Mouse (Mus musculus) right cerebral cortex, postnatal 25 days (tissue): ENCODE measurements around the gene Tecpr1.

Source experiments
- DNase-seq: peaks from one replicate; pipeline ENCODE4 v3.0.0; 2022

Gene Tecpr1

DNA sequence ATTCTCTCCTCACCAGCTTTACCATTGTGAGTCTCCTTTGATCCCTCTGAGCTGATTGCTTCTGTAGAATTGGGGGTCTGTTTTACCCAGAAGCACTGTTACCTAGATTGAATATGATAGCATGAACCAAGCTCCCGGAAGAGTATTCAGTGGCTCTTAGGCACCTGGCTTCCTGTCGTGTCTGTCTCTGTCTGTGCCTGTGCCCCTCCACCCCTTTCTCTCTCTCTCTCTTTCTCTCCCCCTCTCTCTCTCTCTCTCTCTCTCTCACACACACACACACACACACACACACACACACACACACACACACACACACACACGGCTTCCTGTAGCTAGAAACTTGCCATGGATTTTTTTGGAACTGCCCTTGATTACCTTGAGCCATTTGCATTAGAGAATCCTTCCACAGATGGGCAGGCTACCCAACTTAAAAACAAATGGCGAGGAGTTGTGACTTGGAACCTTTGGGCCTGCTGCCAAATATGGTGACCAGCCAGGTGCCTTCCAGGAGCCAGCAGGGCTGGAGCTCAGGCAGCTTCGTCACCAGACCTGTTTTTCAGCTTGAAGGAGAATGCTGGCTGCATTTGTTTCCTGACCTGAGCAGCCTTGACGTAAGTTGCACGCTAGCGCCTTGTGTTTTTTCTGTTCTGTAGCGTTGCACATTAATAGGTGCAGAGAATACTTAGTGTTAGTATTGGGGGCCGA is 60.5 kb downstream of the Tecpr1 start:
- no peak for DNase-seq

DNA sequence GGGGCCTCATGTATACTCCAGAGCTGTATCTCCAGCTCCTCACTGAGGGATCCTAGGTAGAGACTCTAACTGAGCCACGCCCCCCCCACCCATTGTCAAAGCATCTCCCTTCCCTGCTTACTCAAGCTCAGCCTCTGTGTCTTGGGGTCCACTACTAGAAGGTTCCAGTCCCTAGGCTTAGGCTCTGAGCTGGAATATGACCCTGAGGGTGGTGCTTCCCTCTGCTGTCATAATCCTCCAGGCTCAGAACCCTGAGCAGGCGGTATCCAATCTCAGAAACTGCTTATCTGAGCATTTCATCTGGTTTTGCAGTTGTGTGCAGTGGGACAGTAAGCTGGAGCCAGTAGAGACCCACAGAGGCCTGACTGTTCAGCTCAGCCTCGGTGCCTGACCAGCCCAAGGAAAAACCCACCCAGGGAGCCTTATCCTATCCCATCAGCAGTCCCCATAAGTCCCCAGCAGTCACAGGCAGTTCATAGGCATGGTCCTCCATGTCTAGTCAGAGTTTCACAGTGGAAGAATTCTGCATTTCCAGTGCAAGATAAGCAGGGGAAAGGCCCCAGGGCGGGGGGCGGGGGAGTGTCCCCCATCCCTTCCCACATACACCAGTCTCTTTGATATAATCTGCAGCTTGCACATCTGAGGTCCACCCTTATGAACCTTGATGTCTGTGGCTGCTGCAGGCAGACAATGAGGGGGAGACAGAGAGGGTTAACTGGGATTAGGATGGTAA is 61.2 kb downstream of the Tecpr1 start:
- DNase-seq = no peak

DNA sequence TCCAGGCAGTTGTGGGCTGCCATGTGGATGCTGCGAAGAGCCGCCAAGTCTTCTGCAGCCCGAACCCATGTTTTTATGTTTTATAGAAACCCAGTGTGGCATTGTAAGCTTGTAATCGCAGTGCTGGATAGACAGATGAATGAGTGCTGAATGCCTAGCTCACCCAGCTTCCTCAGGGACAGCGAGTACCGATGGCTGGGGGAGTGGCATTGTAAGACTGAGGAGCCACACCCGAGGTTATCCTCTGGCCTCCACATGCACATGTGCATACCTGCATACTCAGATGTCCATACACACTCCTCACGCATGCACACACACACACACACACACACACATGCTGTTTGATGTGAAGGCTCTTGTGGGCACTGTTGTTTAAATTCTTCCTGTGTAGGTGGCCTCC is 64.3 kb downstream of the Tecpr1 start:
- DNase-seq = no peak

DNA sequence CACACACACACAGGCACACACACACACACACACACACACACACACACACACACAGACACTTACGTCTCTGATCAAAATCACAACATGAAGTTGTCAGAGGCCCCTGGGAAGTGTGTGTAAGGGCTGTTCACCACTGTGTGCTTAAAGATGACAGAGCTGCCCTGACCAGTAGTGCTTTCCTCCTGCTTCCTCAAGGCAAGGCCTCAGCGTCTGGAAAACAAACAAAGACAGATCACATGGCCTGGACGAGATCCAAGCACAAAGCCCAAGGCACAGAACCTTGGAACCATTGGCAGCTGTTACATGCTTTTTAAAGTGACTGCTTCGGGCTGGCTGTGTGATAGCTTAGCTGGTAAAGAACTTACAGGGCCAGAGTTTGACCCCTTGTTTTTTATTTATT is 64.8 kb downstream of the Tecpr1 start:
- DNase-seq = no peak

DNA sequence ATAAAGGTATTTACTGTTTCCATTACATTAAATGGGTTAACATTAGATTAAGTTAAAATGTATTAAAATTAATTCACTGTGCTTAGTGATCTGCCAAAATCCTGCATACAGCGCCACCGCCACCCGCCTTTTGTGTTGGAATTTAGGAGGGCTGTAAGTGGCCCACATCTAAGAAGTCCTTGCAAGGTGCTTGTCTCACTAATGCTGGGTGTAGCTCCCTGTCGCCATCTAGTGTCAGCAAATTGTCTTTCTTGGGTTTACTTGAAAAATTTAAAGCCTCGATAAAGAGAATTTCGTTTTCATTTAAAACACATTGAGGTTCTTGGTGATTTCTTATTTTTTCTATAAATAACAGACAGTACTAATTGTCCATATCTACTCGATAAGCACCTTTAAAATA is 68.9 kb downstream of the Tecpr1 start:
- peak; percentile 44 for DNase-seq

DNA sequence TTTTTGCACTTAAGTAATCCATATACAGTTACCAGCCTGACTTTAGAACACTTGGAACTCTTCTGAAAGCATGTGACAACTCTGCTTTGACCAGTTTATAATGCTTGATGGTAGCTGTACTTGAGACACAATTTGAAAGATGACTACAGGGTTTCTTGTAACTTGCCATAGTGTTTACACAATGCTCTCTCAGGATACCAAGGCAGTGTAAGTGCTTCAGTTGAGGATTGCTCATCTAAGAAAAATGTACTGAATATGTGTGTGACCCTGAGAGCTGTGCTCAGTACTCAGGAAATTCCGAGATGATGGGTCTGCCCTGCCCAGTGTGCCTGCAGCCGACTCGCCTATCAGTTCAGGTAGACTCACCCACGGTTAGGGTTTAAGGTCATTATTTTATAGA is 72.1 kb downstream of the Tecpr1 start:
- DNase-seq = no peak

DNA sequence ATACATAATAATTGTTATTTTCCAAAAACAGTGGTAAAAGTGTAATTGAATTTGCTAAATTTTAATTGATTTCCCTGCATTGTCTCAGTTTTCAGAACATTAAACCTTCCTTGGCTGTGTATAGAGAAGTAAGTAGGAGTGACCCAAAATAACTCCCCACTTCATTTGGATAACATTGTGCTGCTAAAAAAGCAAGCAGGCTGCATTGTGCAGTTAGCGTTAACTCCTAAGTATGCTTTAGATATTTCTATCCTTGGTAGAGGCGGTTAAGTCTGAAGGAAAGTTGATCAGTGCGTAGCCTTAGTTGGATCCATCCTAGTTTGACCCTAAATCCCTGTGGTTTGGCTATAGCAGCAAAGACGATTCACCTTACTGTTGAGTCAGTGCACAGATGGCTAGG is 73.9 kb downstream of the Tecpr1 start:
- DNase-seq = no peak

DNA sequence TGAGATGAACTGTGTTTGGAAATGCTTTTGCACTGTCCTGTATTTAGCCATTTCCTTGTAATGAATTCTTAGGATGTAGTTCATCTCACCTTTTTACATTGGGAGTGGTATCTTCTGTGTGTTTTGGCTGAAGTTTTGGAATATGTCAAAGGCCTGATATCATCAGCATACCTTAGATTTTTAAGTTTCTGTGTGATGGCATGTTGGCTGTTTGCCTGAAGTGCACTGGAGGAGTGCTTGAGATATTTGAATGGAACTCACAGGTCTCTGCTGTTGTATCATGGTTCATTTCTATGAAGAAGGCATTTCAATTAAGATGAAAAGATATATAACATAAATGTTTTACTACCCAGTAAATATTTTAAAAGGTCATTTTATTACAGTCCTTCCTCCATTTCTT is 76.5 kb downstream of the Tecpr1 start:
- DNase-seq = no peak
